Mouse (Mus musculus) embryonic fibroblast, embryonic 13.5 days (primary cell): ENCODE measurements around the gene Cacnb1. TPM values are rescaled to one million over a fixed set of nuclear protein-coding genes. Genes with fewer than 3 reads are reported as not detected.

ENCODE experiments used
- H3K27ac ChIP-seq: 2 replicates; pipeline ENCODE4 v1.5.1; 2012; ENCODE audit warnings: low read length, control low read depth, inconsistent platforms; ENCODE audit not compliant: insufficient read depth
- H3K4me1 ChIP-seq: 2 replicates; pipeline ENCODE4 v1.6.1; 2011; ENCODE audit warnings: low read length; ENCODE audit not compliant: control insufficient read depth, insufficient read depth
- H3K4me3 ChIP-seq: 2 replicates; pipeline ENCODE4 v1.5.1; 2011; ENCODE audit warnings: mild to moderate bottlenecking, control low read depth, low read length; ENCODE audit not compliant: insufficient read depth
- CTCF ChIP-seq: IDR thresholded peaks from 2 replicates; pipeline ENCODE4 v1.5.1; 2011; ENCODE audit warnings: mild to moderate bottlenecking, control low read depth, low read length, moderate library complexity, borderline replicate concordance; ENCODE audit not compliant: insufficient read depth
- POLR2A ChIP-seq: IDR thresholded peaks from 2 replicates; pipeline ENCODE4 v1.6.1; 2011; ENCODE audit warnings: low read depth, mild to moderate bottlenecking, control low read depth, low read length, moderate library complexity
- polyA plus RNA-seq: library from polyadenylated mRNA; stranded (reverse); fragments of >200 nt; gene quantifications from 2 replicates; pipeline ENCODE4 v1.2.4, GENCODE M21; 2011; ENCODE audit warnings: low read depth; ENCODE audit not compliant: missing spikeins, insufficient read length

Cacnb1 gene
- 4.9 and 7.1 TPM in 2 replicates for polyA plus RNA-seq

DNA sequence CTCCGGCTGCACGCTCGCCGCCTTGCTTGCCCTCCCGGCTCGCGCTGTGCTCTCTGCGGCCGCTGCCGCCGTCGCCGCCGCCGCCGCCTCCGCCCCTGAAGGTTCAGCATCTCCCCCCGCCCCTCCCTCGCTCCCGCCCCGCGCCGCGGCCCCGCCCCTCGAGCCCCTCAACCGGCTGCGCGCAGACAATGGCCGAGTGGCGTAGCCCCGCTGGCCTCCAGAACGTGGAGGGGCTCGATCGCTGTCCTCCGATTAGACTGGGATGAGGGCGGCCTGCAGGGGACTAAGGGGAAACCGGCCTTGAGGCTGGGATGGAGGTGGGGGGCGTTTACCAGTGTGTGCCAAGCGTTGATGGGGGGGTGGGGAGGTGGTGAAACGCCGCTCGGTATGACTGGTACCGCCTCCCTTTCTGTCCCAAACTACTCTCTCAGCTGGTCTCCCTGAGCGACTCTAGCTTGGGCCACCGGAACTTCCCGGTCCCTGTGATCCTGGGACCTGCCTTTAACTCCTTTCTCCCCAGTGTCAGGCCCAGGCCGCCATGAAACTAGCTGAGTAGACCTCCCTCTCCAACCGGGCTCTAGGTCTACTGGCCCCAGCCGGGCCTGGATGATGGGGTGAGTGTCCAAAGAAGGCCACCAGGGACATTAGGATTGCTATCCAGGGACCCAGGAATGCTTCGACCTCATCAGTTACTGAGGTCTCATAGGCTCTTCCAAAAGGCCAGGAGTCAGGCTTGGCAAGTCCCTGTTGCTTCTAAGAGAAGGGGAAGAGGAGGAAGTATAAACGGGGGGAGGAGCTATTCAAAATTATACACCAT lies at the start of gene Cacnb1:
Cacnb1 (minus strand) TSS at position 480 of the 817 bp plus-strand sequence.
- Histone ChIP-seq H3K27ac (peak within 1 kb of the TSS; percentile 51), H3K4me1 (0 out of 2 replicates have a peak, but pooled peaks cover 2% of the 10 kb centered on the region), H3K4me3 (peak within 1 kb of the TSS; percentile 58)
- TF ChIP-seq POLR2A = peak; percentile 74
- no peak for TF ChIP-seq CTCF

- Histone ChIP-seq H3K4me1 (no peaks in the 10 kb centered on the region; the same call in 1 of the 2 replicates), H3K27ac (no peak overlapping the region), H3K4me3 (no peak overlapping the region)
- TF ChIP-seq POLR2A (no peak), CTCF (no peak)
Observed at GRCm38 (mm10) chr11:98067255-98067654, 44.4 kb upstream of the Cacnb1 start.

DNA sequence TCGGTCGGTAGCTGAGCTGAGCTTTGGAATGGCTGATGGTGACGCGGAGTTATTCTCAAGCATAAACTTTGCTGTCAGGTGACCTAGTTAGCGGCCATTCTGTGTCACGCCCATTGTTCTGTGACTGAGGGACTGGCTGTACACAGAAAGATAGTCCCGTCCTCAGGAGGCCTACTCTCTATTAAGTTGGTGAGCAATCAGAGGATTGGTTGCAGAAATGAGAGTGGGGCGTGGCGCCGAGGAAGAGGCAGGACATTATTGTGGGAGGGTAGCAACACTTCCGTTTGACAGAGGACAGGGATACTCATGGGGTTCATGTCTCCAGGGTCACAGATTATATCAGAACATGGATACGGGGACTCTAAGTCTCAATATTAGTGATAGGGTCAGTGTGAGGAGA lies 43.4 kb upstream of the Cacnb1 start:
- H3K4me1 ChIP-seq = no peaks in the 10 kb centered on the region; the same call in 1 of the 2 replicates
- no peak overlapping the region for H3K4me3 ChIP-seq
- H3K27ac ChIP-seq = no peak overlapping the region
- TF ChIP-seq CTCF = no peak
- no peak for TF ChIP-seq POLR2A

DNA sequence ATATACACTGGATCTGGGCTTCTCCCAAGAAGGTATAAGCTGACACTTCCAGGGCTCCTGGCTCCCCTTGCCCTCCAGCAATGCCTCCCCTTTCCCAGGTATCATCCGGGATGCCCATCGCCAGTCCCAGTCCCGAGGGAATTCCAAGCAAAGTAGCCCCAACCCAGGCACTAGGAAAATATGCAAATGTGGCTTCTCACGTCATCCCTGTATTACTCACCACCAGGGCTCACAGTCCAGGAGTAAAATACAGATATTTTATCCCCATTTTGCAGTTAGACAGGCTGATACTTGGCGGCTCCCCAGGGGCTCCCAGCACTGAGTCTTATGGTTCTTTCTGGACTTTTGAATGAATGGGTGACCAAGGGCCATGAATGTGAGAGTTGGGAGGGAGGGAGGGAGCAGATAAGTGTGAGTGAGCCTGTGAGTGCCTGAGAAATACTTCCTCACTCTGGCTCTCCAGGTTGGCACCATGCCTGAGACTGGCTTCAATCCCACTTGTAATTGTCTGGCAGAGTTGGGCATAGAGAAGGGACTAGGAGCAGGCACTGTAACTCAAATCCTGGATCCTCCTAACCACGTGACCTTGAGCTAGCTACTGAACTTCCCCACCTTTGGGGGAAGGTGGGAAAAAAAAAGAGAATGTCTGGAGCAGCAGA lies 39.2 kb upstream of the Cacnb1 start:
- Histone ChIP-seq H3K27ac (no peak overlapping the region), H3K4me3 (no peak overlapping the region), H3K4me1 (peaks cover 4% of the 10 kb centered on the region; the same call in 1 of the 2 replicates)
- no peak for TF ChIP-seq CTCF
- TF ChIP-seq POLR2A = no peak

DNA sequence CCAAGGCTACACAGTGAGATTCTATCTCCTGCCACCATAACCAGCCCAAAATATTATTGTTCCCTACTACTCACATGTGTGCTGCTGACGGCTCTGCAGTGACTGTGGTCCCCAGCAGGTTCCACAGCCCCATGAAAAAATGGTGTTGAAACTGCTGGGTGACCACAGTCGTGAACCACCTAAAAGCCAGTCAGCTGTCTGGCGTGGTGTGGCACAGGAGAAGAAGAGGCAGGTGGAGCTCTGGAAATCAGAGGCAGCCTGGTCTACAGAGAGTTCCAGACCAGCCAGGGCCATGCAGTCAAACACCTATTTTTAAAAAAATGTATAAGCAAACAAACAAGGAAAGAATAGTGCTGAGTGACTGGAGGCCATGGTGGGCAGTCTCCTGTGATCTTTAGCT lies 38.6 kb upstream of the Cacnb1 start:
- no peak for TF ChIP-seq POLR2A
- no peak for TF ChIP-seq CTCF

GRCm38 (mm10) chr11:98060104-98060692 lies 37.4 kb upstream of the Cacnb1 start:
- Histone ChIP-seq H3K4me3 (no peak overlapping the region), H3K4me1 (peaks cover 4% of the 10 kb centered on the region; the same call in 1 of the 2 replicates), H3K27ac (no peak overlapping the region)
- TF ChIP-seq POLR2A (no peak), CTCF (no peak)

More for the DNA sequence above, 38.6 kb upstream of the Cacnb1 start:
- Histone ChIP-seq H3K4me3 (no peak overlapping the region), H3K27ac (no peak overlapping the region), H3K4me1 (peaks cover 4% of the 10 kb centered on the region; the same call in 1 of the 2 replicates)

- Histone ChIP-seq H3K4me1 (peaks cover 4% of the 10 kb centered on the region; the same call in 1 of the 2 replicates), H3K4me3 (no peak overlapping the region), H3K27ac (no peak overlapping the region)
- TF ChIP-seq POLR2A (no peak), CTCF (no peak)
Observed at GRCm38 (mm10) chr11:98059662-98060061, 36.8 kb upstream of the Cacnb1 start.

DNA sequence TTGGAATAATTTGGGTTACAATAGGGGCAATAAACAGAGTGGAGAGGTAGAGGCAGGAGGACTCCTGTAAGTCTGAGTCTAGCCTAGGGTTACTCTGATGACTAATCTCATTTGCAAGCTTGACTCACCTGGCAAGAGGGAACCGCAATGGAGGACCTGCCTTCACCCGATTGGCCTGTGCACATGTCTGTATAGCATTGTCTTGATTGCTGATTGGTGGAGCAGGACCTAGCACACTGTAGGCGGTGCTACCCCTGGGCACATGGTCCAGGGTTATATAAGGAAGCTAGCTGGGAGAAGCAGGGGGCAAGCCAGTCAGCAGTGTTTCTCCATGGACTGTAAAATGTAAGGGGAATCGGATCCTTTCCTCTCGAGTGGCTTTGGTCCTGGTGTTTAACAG lies 35.2 kb upstream of the Cacnb1 start:
- Histone ChIP-seq H3K4me1 (peaks cover 4% of the 10 kb centered on the region; the same call in 1 of the 2 replicates), H3K4me3 (no peak overlapping the region), H3K27ac (0 out of 2 replicates have a peak overlapping the region, but pooled peaks have one; percentile 11)
- TF ChIP-seq CTCF = no peak
- TF ChIP-seq POLR2A = no peak

GRCm38 (mm10) chr11:98057466-98057865 lies 34.6 kb upstream of the Cacnb1 start:
- H3K27ac ChIP-seq = peak overlapping the region; percentile 11; the same call in 1 of the 2 replicates

More at GRCm38 (mm10) chr11:98057466-98057865, 34.6 kb upstream of the Cacnb1 start:
- no peak overlapping the region for H3K4me3 ChIP-seq
- TF ChIP-seq CTCF (no peak), POLR2A (peak; percentile 24; the same call in 1 of the 2 replicates)
- peaks cover 4% of the 10 kb centered on the region; the same call in 1 of the 2 replicates for H3K4me1 ChIP-seq
